Mouse (Mus musculus) liver (tissue): ENCODE results near the gene Hoxa6.
A peak's percentile ranks its signal among the peaks of the same experiment; 100 is the strongest.

ENCODE experiments used
- DNase-seq: peaks from one replicate; pipeline ENCODE4 v3.0.0-alpha.2; 2020; ENCODE audit warnings: mixed read lengths

Gene Hoxa6

GRCm38 (mm10) chr6:52240389-52241000 is 32.0 kb upstream of the Hoxa6 start, which contains the start of gene Hoxa10:
Hoxa10 (minus strand) TSS chr6:52240854.
- DNase-seq = peak; percentile 74

GRCm38 (mm10) chr6:52239625-52240388 is 31.3 kb upstream of the Hoxa6 start:
- DNase-seq = no peak

GRCm38 (mm10) chr6:52238976-52239375 is 30.5 kb upstream of the Hoxa6 start:
- no peak for DNase-seq

DNA sequence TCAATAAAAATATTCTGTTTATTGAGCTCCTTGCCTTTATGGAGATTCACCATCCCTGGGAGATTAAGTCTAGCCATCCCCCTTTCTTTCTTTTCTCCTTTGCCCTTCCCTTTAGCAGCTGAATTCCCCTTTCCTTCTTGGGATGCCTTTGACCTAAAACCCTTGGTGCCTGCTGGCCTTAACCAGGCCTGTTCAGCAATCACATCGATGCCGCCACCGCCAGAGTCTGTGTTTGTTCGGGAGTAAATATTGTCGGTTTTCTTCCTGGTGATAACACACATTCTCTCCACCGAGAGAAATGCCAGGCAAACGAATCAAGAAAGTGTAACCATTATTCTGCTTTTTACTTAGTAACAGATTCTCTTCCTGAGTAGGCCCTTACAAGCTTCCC is 29.6 kb upstream of the Hoxa6 start:
- no peak for DNase-seq

DNA sequence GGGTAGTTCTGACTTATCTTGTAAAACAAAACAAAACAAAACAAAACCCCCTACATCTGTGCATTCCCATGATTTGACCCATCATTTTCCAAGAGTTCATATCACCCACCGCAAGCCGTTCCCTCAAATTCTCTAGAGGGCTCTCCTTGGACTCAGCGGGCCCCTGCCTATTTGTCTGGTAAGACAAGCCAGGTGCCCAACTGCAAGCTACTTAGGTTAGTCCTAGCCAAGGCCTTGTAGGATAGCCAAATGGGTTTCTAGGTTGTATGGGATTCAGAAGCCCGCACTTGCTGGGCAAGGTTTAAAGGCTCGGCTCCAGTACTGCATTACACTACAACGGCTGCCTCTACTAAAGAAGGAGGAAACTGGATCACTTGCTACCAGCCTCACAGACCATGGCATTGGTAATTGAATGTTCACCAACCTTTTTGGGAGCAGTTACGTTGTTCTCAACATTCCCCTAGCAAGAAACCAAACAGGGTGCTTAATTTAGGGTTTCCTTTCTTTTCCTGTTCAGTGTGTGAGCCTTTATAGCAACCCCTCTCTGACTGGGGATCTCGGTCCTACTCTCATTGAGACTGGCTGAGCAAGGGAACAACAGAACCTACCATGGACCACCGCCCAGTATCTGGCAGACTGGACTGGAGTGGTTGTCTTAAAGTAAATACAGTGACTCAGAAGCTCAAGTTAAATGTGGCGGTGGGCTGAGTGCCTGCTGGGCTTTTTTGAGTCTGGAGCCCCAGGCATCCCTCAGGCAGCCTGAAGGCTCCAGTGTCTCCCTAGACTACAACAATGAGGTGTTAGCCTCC is 29.0 kb upstream of the Hoxa6 start:
- DNase-seq = no peak

- DNase-seq = no peak
Observed at GRCm38 (mm10) chr6:52236806-52237205, 28.3 kb upstream of the Hoxa6 start.

DNA sequence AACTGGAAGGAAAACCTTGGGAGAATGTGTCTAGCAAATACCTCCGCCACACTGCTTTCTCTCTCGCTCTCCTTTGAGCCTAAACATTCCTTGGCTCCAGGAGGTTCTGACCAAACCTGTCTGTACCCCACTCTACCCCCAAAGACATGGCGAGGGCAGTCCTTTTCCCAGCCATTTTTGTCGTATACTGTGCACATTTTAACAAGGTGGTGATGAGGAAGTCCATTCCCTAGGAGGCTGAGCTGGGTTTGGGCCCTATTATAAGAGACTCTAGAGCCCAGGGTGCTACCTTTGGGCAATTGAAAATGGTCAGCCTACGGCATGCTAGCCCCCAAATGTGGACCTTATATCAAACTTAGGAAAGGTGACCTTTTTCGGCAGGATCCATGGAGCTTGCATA is 27.3 kb upstream of the Hoxa6 start:
- DNase-seq = no peak

DNA sequence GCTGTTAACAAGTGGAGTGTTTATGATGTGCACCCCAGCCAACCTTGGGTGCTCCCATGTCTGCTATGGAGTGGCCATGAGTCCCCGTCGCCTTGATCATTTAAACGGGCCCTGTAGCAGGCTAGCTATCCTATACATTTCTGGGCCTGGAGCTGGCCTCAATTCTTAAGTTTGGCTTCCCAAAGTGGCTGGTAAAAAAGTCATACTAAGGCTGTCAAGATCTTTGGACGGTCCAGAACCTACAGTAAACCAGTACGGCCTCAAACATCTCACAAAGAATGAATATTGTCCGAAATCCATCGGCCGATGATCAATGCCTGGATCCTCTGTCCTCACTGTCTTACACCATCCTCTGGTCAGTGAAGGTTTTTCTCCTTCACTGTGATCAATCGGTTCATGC is 26.7 kb upstream of the Hoxa6 start:
- DNase-seq = no peak

DNA sequence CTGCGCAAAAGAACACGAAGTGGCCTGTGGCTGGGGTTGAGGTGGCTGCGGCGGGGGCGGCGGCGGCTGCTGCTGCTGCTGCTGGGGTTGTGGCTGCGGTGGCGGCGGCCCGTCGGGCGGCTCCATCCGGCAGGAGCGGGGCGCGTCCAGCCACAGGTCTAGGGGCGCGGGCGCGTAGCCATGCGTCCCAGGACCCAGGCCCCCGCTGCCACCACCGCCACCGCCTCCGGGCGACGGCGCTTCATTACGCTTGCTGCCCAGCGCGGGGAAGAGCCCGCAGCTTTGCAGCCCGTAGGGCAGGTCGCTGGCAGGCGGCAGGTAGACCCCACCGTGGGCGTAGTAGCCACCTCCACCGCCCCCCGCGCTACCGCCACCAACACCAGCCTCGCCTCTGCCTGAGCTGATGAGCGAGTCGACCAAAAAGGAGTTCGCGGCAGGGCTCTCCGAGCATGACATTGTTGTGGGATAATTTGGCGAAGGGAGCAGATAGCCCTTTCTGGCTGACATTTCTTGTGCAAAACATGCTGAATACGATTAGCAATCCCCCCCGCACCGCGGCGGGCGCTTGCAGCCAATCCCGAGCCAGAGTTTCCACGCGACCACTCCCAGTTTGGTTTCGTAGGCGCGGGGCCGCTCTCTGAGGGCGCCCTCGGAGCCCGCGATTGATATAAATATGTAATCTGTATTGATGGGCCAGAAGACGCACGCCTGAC is 26.1 kb upstream of the Hoxa6 start:
- DNase-seq = no peak

DNA sequence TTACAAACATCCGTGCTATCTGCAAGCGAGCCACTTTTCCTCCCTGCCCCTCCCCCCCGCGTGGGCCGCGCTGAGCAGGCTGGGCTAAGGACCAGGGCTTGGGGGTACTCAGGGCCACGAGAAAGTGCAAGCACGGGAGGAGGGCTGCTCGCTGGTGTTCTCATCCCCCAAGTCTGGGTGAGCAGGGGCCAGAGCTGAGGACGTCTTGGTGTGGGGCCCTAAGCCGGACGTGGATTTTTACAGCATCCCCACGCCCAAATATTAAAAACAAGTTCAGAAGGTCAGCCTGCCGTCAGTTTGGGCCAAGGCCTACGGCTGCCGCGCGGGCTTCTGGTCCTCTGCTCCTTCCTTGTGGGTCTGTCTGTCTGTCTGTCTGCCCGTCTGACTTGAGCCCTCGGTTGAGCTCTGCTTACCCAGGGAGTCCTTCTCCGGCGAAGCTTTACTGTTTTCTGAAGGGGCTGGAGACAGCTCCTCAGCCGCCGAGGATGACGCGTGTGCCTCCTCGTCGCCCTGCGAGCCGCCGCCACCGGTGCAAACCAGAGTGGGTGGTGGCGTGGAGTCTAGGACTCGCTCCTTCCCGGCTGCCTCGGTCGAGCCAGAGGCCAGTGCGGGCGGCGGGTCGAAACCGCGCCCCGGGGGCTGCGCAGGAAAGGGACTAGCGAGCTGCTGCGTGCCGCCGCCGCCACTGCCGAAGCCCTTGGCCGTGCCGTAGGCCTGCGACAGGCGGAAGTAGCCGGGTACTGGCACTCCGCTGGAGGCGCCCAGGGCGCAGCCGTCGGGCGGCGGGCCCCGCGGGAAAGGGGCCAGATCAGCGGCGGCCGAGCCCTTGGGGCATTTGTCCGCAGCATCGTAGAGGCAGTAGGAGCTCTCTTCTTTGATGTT is 25.3 kb upstream of the Hoxa6 start:
- no peak for DNase-seq

GRCm38 (mm10) chr6:52232984-52233545 is 24.5 kb upstream of the Hoxa6 start:
- DNase-seq = no peak

DNA sequence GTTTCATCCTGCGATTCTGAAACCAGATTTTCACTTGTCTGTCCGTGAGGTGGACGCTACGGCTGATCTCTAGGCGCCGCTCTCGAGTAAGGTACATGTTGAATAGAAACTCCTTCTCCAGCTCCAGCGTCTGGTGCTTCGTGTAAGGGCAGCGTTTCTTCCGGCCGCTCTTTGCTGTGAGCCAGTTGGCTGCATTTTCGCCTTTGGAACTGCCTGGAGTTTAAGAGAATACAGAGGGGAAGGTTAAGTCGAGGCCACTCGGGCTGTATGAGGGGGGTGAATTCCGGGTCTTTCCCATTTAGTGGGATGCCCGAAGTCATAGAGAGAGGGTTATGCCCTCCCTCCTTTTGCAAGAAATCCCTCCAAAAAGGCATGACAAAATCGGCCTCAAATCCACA is 24.0 kb upstream of the Hoxa6 start:
- no peak for DNase-seq

DNA sequence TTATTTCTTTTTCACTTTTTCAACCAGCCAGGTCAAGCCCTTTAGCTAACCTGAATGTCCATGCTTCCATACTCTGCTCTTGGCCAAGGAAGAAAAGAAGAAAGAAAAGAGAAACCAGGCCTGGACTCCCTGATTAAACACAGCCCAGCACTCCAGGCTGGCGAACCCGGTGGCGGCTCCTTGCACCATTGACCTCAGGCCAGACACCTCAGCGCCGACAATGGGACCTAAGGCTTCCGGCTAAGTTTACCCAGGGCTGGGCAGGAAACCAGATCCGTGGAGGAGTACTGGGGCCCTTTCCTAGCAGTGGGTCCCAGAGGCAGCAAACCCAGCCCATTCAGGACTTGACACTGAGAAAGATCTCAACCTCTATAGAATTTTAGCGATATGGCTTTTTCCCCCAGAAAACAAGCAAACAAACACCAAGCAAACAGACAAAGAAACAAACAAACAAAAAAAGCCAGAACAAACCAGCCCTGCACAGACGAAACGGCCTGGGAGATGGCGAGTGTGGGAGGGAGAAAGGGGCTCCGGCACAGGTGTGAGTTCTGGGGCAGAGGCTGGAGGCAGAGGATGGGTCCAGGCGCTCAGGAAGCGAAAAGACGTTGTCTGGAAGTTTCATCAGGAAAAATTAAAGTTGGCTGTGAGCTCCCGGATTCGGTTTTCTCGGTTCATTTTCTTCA is 23.5 kb upstream of the Hoxa6 start:
- no peak for DNase-seq

GRCm38 (mm10) chr6:52230516-52231165 is 22.1 kb upstream of the Hoxa6 start, which contains the start of gene Hoxa9:
Hoxa9 (minus strand) TSS chr6:52231089.
- DNase-seq = no peak

- DNase-seq = no peak
Observed at GRCm38 (mm10) chr6:52229558-52230416, 21.3 kb upstream of the Hoxa6 start.

- DNase-seq = no peak
Observed at GRCm38 (mm10) chr6:52228475-52229465, 20.2 kb upstream of the Hoxa6 start.

- no peak for DNase-seq
Observed at GRCm38 (mm10) chr6:52227470-52228222, 19.1 kb upstream of the Hoxa6 start.
